Mouse (Mus musculus) thymus, adult 18-20 months (tissue): ENCODE data around the gene Fam114a1.
A peak's percentile ranks its signal among the peaks of the same experiment; 100 is the strongest.

Source experiments
- DNase-seq, 2 experiments: peaks; one replicate each; pipeline ENCODE4 v3.0.0; 2022; ENCODE audit warnings: mixed read lengths in 2 of 2

Fam114a1 gene

DNA sequence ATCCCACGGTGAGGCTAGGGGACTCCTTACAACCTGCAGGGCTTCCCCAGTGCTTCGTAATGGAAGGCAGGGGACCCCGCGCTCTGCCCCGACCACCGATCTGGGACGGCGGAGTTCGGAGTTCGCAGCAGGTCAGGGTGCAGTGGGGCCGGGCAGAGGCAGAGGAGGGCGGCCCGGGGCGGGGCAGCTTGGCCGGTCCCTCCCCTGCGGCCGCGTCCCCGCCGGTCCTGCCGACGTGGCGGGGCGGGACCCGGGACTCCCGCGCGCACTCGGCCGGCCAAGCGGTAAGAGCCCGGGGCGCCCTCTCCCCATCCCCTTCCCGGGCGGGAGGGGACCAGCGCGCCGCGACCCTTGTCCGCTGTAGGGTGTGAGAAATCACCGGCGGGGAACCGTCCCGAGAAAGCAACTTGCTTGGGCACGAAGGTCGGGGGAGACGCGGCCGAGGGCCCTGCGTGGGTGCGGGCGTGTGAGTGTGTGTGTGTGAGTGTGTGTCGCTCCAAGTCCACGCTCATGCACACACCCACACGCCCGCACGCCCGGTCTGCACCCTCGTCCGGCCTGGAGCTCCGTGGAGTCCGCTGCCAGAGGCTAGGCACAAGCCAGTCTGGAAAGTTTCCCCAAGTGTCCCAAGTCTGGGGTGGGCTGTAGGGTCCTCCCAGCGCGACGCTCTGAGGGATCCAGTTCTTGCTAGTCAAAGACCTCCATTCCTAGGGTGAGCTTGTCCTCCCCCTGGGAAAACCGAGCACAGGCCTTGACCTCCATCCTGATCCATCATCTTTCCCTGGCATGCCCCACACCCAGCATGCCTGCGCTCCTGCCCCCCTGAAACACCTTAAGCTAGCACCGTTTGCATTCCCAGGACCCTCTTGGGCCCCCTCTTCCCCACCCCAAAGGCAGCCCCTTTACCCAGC is at the start of gene Fam114a1:
Gene Fam114a1 (plus strand): TSS at position 211 of the 911 bp plus-strand sequence.
- peak in 1 of 2 experiments; percentile 15 for DNase-seq

DNA sequence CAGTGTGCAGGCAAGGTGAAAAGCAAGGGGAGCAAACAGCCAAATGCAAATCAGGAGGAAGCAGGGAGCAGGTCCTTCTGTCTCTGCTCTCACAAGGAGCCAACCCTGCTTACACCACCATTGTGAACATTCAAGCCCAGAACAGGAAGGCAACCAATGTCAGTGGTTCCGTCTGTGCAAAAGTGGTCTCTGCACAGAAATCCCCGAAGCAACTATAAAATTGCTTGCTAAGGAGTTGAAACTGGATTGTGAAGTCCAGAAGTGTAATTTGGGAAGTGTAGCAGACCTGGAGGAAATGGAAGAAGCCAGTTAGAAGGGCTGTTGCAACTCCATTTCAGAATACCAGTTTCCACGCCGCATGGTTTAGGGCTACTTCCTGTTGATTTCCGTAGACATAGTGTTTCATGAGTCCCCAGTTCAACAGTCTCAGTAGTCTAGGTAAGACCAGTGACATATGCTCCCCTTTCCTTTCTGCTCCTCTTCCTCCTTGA is 46.9 kb upstream of the Fam114a1 start:
- no peak for DNase-seq

DNA sequence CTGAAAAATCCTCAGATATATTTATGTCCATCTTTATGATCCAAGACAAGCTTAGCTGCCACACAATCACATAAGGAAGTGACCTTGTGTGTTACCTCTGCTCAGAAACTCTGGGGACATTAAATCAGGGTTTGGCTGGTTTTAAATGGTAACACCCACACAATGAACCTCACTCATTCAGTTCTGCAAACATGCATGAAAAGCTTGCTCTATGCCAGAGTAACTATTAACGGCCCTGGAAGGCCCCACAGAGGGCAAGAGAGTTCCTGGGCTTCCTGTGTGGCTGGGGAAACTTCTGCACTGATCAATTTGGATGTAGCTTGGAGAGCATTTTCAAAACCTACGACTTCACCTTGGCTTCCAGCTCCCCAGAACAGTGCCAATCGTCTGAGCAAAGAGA is 37.7 kb upstream of the Fam114a1 start:
- no peak for DNase-seq

GRCm38 (mm10) chr5:64932775-64933174 is 37.1 kb upstream of the Fam114a1 start:
- DNase-seq = no peak

- DNase-seq = no peak
These were observed 18.4 kb upstream of the Fam114a1 start for GRCm38 (mm10) chr5:64951486-64951885.

GRCm38 (mm10) chr5:64954931-64955330 is 14.9 kb upstream of the Fam114a1 start:
- no peak for DNase-seq

- DNase-seq = peak in 1 of 2 experiments; percentile 14
These were observed 10.7 kb upstream of the Fam114a1 start for GRCm38 (mm10) chr5:64958991-64959842.

- DNase-seq = peak in 1 of 2 experiments; percentile 32
These were observed 10.0 kb upstream of the Fam114a1 start, which contains the start of gene Tlr6 for GRCm38 (mm10) chr5:64959843-64960230. Gene Tlr6, minus strand, starts transcription at chr5:64960097.

DNA sequence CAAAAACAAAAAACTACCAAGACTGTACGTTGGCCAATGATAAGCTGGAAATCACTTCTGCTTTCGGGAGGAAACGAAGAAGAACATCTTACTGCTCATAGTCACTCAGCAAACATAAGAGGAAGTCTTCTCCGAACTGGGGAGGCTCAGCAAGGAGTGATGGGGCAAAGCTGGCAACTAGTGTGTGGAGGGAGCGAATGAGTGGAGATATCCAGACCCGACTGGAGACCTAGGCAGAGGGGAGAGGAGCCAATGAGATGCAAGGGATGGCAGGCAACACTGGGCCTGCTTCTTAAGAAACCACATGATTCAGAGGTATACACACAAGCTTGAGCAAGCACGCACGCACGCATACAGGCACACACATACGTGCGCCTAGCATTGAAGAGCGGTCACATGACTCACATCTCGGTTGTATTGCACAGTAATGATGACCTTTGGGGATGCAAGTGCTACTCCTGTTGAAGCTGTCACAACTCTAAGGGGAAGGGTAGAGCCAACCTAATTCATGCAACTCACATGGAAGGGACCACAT is 8.9 kb upstream of the Fam114a1 start:
- peak in 1 of 2 experiments; percentile 11 for DNase-seq

DNA sequence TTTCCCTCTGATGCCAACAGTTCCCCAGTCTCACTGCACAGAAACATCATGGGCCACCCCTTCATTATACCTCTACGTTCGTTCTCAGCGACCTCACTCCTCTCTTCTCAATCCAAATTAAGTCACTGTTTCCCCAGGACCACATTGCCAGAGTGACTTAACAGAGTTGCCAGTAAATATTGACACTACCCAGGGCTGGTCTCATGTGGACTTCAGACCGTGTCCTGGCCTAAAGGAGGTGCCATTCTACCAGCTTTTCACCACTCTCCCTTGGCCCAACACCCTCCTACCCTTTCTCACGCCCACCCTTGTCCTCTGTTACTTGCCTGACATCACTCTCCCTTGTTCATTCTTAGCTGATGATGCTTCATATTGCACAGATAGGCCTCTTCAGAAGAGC is 6.6 kb upstream of the Fam114a1 start:
- DNase-seq = no peak

DNA sequence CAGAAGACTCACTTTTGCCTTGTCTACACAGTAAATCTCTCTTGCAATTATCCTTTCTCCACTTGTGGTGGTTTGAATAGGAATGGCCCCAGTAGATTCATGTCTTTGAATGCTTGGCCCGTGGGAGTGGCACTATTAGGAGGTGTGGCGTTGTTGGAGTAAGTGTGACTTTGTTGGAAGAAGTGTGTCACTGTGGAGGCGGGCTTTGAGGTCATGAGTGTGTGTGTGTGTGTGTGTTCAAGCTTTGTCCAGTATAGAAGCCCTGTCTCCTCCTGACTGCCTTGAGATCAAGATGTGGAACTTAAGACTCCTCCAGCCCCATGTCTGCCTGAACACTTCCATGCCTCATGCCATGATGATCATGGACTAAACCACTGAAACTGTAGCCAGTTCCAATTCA is 6.1 kb upstream of the Fam114a1 start:
- DNase-seq = no peak

GRCm38 (mm10) chr5:64968961-64969860 is 660 bp upstream of the Fam114a1 start:
- peak in 1 of 2 experiments; percentile 20 for DNase-seq

DNA sequence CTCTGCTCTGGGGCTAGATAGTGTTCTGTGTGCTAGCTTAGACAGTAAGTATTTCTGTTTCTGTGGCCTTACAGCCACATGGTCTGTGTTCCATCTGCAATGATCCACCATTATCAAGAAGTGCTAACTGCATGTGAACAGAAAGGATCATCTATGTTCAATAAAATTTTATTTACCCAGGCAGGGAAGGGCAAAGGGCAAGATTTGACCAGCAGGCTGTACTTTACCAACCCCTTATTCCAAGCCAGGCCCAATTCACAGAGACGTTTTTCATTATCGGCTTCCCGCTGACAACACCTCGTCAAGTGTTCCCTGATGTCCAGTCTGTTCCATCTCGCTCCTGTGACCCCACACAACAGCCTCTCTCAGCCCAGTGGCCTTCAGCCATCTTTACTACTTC is 5.2 kb downstream of the Fam114a1 start:
- DNase-seq = no peak

- no peak for DNase-seq
These were observed 7.3 kb downstream of the Fam114a1 start for GRCm38 (mm10) chr5:64977128-64977527.

DNA sequence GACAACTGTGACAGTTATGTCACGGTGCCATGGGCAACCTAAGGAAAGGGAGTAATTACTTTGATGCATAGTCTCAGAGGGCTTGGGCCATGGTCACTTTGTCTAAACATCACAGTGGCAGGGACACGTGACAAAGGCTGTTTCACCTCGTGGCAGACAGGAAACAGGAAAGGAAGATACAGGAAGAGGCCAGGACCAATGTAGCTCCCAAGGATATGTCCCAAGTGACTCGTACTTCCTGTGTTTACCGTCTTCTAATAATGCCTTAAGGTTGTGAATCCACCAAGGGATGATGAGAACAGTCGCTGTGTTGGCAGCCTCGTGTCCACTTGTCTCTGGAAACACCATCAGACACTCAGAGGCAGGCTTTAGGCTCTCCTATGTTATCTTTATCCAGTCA is 16.1 kb downstream of the Fam114a1 start:
- no peak for DNase-seq

DNA sequence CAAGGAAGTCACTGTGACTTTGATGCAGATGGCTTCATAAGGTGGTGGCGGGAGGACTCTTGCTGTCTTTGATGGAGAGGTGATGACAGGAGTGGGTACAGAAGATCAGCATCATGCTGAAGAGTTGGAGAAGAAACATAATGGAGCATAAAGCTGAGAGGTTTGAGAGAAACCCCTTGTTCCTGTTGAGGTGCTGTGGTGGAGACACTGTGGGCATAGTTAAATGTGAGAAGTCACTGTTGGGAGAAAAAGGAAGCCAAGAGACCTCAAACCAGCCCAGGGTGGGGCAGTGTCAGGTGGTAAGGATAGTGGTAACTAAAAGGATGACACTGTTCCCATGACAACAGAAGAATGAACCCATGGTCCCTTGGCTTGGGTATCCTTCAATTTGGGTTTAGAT is 20.1 kb downstream of the Fam114a1 start:
- no peak for DNase-seq

DNA sequence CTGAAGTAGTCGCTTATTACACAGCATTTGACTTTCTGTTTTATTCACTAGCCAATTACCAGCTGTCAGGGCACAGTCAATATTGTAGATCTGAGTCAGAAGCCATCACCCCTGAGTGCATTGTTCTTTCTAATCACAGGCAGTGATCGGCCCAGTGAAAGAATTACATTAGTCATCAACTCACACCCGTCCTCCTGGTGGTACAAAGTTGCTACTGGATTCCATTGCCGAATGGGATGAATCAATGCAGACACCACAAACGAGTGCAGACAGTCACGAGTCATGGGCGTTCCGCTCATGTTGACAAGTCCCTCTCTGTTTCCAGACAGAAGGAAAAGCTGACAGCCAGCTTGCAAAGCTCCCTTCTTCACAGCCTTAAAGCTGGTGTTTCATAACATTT is 22.7 kb downstream of the Fam114a1 start:
- no peak for DNase-seq

DNA sequence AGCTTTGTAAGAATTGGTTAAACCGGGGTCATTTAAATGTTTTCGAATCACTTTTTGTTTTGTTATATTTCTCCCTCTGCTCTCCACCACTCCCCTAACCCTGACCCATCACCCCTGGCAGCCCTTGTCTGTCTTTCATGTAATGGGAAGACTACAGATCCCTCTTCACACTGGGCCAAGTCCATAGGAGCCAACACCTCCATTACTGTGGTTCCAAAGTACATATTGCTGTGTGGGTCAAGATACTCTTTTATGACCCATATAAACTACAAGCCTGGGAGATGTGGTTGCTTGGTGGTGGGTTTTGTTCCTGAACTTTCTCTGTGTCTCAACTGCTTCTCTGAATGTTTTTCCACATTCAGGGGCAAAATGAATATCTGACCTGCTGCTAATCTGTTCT is 25.5 kb downstream of the Fam114a1 start:
- DNase-seq = no peak

DNA sequence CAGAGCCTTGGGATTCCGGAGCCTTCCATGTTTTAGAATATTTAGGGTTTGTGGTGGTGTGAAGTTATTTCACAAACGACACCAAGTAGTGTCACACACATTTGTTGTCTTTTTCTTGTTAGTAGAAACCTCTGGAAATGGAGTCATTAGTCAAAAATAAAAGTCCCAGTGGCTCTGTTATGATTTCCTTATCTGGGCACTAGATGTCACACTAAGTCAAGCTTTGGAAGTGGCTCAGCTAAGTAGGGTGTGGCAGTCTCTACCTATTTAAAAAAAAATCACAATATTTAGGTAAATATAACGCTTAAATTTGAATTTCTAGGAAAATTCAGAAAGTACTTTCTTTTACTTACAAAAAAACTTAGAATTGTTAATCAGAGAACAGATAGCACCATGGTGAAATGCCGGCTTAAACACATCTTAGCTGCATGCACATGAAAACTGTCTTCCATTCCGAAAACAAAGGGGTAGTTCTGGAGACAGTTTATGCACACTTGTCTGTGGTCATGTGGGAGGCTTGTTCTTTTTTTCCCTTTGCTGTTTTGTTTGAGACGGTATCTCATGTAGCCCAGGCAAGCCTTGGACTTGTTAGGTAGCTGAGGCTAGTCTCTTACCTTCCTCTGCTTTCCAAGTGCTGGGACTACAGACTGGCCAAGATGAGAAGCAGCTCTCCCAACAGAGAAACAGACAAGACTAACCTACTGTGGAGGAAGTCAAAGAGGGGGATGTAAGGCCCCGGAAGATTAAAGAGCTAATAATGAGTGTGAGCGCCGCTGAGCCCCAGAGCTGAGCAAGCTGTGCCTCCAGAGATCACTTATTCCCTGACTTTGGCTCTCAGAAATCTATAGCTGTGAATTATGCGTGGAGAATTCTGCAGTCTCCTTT is 33.3 kb downstream of the Fam114a1 start:
- no peak for DNase-seq

DNA sequence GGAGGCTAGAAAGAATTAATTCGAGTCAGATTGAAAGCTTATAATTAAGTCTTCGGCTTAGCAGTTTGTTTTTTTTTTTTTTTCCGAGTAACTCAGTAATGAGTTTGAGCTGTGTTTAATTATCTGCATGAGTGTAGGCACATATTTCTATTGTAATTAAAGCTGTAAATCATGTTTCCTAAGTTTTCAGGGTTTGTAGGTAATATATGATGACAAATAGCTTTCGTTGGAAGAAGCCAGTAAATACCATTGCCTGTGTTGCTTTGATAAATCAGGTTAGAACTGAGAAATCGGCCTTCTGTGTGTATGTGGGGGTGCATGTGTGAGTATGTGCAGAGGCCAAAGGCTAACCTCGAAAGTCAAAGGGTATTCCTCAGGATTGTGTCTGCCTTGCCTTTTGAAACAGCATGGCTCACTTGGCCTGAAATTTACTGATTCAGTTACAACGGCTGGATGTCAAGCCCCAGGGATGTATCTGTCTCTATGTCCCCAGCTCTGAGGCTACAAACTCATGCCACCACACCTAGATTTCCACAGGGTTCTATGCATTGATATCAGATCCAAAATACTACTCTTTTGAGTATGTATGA is 34.2 kb downstream of the Fam114a1 start:
- DNase-seq = no peak

DNA sequence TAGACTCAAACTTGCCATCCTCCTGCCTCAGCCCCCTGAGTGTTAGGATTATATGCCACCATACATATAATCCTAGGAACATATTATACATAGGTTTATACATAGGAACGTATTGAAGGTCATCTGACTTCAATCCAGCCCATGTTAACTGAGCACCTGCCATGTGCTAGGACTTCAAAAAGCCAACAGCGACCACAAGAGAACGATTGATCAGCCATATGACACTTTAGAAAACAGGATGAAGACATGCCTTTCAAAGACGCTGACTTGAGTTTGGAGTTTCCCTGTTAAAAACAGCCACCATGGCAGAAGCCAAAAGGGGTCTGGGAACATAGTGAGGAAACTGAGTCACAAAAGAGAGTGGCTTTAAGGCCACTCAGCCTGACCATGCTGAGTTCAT is 35.4 kb downstream of the Fam114a1 start:
- DNase-seq = no peak
